Mouse (Mus musculus): ENCODE measurements around the gene Ift20.
"Not testable (repeated sequence)": the region's sequence is repeated elsewhere in the genome, so short reads cannot be mapped to it uniquely, and the experiment has no call there.

Ift20 gene

GRCm38 (mm10) chr11:78566775-78567174 is 30.6 kb downstream of the Ift20 start:
- no peak for DNase-seq (ENCODE audit: extremely low spot score)

GRCm38 (mm10) chr11:78567614-78568013 is 31.5 kb downstream of the Ift20 start:
- no peak for DNase-seq (ENCODE audit: extremely low spot score)

GRCm38 (mm10) chr11:78568827-78569226 is 32.7 kb downstream of the Ift20 start:
- no peak for DNase-seq (ENCODE audit: extremely low spot score)

- no peak for DNase-seq (ENCODE audit: extremely low spot score)
Measured at GRCm38 (mm10) chr11:78569806-78570205, 33.6 kb downstream of the Ift20 start.

GRCm38 (mm10) chr11:78571441-78571840 is 35.3 kb downstream of the Ift20 start:
- DNase-seq (ENCODE audit: extremely low spot score), result no peak

GRCm38 (mm10) chr11:78571854-78572253 is 35.7 kb downstream of the Ift20 start:
- no peak for DNase-seq (ENCODE audit: extremely low spot score)

- DNase-seq (ENCODE audit: extremely low spot score), result not testable (repeated sequence)
Measured at GRCm38 (mm10) chr11:78574031-78574430, 37.9 kb downstream of the Ift20 start.

GRCm38 (mm10) chr11:78574536-78574935 is 38.4 kb downstream of the Ift20 start:
- DNase-seq (ENCODE audit: extremely low spot score), result no peak

GRCm38 (mm10) chr11:78574975-78575374 is 38.8 kb downstream of the Ift20 start:
- no peak for DNase-seq (ENCODE audit: extremely low spot score)

GRCm38 (mm10) chr11:78582848-78583247 is 46.7 kb downstream of the Ift20 start:
- no peak for DNase-seq (ENCODE audit: extremely low spot score)

GRCm38 (mm10) chr11:78586099-78586498 is 49.9 kb downstream of the Ift20 start:
- no peak for DNase-seq (ENCODE audit: extremely low spot score)

GRCm38 (mm10) chr11:78587677-78588076 is 51.5 kb downstream of the Ift20 start:
- not testable (repeated sequence) for DNase-seq (ENCODE audit: extremely low spot score)
